Mouse (Mus musculus) limb, embryonic 15.5 days (tissue): ENCODE measurements around the gene Il11ra1. TPM values are rescaled to one million over a fixed set of nuclear protein-coding genes. Genes with fewer than 3 reads are reported as not detected.
A peak's percentile ranks its signal among the peaks of the same experiment; 100 is the strongest.

Experiments
- ATAC-seq: fragments of 200-750 bp; cut with Nextera tagmentation; 2 replicates; pipeline ENCODE4 v1.8.0; 2017; ENCODE audit warnings: low read depth, moderate TSS enrichment; ENCODE audit not compliant: insufficient number of reproducible peaks, low FRiP score, low TSS enrichment
- H3K27ac ChIP-seq: fragments of 300-500 bp; sonication (generic); 2 replicates; pipeline ENCODE4 v1.5.1; 2015; ENCODE audit warnings: moderate library complexity, mild to moderate bottlenecking, inconsistent platforms
- H3K27me3 ChIP-seq: fragments of 300-500 bp; sonication (generic); 2 replicates; pipeline ENCODE4 v1.6.1; 2015; ENCODE audit warnings: inconsistent platforms
- H3K36me3 ChIP-seq: fragments of 300-500 bp; sonication (generic); 2 replicates; pipeline ENCODE4 v1.6.1; 2015; ENCODE audit warnings: inconsistent platforms
- H3K4me1 ChIP-seq: fragments of 300-500 bp; sonication (generic); 2 replicates; pipeline ENCODE4 v1.6.1; 2015; ENCODE audit warnings: inconsistent platforms
- H3K4me2 ChIP-seq: fragments of 300-500 bp; sonication (generic); 2 replicates; pipeline ENCODE4 v1.6.1; 2015; ENCODE audit warnings: mild to moderate bottlenecking, inconsistent platforms
- H3K4me3 ChIP-seq: fragments of 300-500 bp; sonication (generic); 2 replicates; pipeline ENCODE4 v1.5.1; 2015; ENCODE audit warnings: mild to moderate bottlenecking, inconsistent platforms
- H3K9ac ChIP-seq: fragments of 300-500 bp; sonication (generic); 2 replicates; pipeline ENCODE4 v1.6.1; 2015; ENCODE audit warnings: inconsistent platforms
- H3K9me3 ChIP-seq: fragments of 300-500 bp; sonication (generic); 2 replicates; pipeline ENCODE4 v1.6.1; 2016; ENCODE audit warnings: inconsistent platforms
- WGBS: fragments of 180-500 bp; shearing (Covaris S2); methylation state at CpG from one replicate; pipeline ENCODE4 v1.1.7; 2015; 5-methylcytosine and 5-hydroxymethylcytosine counted together
- polyA plus RNA-seq: library from polyadenylated mRNA; unstranded; fragments of >200 nt; fragmentation: Nextera tagmentation; extraction: Ambion mirVana; gene quantifications from 2 replicates; pipeline ENCODE4 v1.2.1, GENCODE M21; 2015

The Il11ra1 gene
- polyA plus RNA-seq, 1 experiment from 2014 or later: 444 TPM

DNA sequence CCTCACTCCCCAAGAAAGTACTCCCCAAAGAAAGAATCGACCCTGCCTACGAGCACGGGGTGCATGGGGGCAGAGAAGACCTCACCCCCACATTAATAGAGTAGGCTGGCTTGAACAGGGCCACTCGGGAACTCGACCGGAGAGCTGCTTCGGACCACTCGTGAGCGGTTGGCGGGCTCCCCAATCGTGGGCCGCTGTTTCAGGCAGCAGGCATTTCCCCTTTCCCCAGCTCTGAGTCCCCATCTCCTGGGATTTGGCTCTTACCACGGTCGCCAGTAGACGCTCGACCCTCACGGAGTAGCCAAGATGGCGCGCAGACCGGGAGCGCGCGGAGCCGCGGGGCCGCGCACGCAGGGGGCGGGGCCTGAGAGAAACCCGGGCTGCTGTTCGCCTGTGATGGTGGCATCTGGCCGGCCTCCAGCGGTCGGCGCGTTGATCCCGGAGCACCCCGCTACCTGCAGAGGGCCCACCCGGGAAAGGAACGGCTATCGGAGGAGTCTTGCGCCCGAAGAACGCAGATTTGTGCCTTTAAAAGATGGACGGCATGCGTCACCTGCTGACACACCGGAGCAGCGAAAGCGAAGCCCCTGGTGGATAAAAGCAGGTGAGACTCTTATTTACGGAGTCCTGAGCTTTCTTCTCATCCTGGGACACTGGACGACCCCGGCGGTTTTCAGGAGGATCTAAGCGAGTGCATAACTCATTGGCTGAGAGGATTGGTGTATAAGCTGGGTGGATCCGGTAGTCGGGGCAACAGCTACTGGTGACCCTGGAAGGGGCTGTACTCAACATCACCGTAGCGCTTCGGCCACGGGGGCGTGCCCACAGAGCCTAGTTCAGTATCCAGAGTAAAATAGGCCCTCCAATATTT lies 13.6 kb downstream of the Il11ra1 start, which contains the start of gene Rpp25l:
Gene Rpp25l (minus strand): TSS at position 338 of the 871 bp plus-strand sequence.
- peak within 1 kb of the TSS; percentile 68 for H3K9ac ChIP-seq
- H3K4me2 ChIP-seq: peak within 1 kb of the TSS; percentile 84
- peak within 1 kb of the TSS; percentile 61 for H3K27ac ChIP-seq
- H3K36me3 ChIP-seq: peaks cover 34% of the 10 kb centered on the region
- no peaks in the 10 kb centered on the region for H3K9me3 ChIP-seq
- no peaks in the 10 kb centered on the region for H3K27me3 ChIP-seq
- H3K4me1 ChIP-seq: peaks cover 45% of the 10 kb centered on the region
- peak within 1 kb of the TSS; percentile 55 for H3K4me3 ChIP-seq
- no peak for ATAC-seq
- under 1% methylated on average over 61 of the region's 61 CpGs for WGBS

- peaks cover 45% of the 10 kb centered on the region for H3K4me1 ChIP-seq
- H3K4me2 ChIP-seq: peak overlapping the region; percentile 84
- H3K4me3 ChIP-seq: peak overlapping the region; percentile 55
- peaks cover 42% of the 10 kb centered on the region for H3K36me3 ChIP-seq
- no peak overlapping the region for H3K9ac ChIP-seq
- ATAC-seq: no peak
- no peak overlapping the region for H3K27ac ChIP-seq
- no peaks in the 10 kb centered on the region for H3K27me3 ChIP-seq
- 16% methylated on average over 8 of the region's 8 CpGs for WGBS
- H3K9me3 ChIP-seq: no peaks in the 10 kb centered on the region
These were observed 14.5 kb downstream of the Il11ra1 start for GRCm38 (mm10) chr4:41714276-41714675.

DNA sequence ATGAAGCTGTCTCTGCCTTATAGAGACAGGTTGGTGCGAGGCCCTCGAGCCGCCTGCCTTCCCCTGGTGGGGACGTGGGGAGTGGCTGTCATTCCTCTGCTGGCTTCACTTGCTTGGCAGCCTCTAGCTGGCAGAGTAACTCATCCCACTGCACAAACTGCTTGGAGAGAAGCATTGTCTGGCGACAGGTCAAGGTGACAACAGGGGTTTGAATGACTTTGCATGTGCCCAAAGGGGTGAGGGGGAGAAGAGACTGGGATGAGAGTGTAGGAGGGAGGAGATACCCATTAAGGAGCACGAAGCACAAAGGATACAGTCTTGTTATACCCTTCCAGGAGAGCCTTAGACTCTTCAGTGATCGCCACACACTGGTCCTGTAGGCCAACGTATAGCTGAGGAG lies 15.3 kb downstream of the Il11ra1 start:
- Histone ChIP-seq H3K4me2 (no peak overlapping the region), H3K27ac (no peak overlapping the region), H3K36me3 (peaks cover 50% of the 10 kb centered on the region), H3K4me1 (peaks cover 45% of the 10 kb centered on the region), H3K9me3 (no peaks in the 10 kb centered on the region), H3K4me3 (no peak overlapping the region), H3K27me3 (no peaks in the 10 kb centered on the region), H3K9ac (no peak overlapping the region)
- 76% methylated on average over 8 of the region's 8 CpGs for WGBS
- ATAC-seq: no peak

DNA sequence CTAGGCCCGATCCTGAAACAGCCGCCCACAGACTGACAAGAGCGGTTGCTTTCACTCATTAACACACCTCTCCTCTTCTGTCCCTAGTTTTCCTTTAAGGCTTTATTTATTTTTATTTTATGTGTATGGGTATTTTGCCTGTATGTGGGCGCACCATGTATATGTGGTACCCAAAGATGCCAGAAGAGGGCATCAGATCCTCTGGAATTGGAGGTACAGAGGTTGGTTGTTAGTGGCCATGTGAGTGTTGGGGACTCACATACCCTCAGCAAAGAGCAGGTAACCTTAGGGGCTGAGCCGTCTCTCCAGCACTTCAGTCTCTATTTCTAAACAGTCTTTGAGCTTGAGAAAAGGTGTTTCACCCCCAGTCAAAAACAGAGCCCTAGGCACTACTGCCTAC lies 15.8 kb downstream of the Il11ra1 start:
- H3K27ac ChIP-seq: no peak overlapping the region
- H3K9me3 ChIP-seq: no peaks in the 10 kb centered on the region
- no peak overlapping the region for H3K4me3 ChIP-seq
- no peak overlapping the region for H3K9ac ChIP-seq
- WGBS: 85% methylated on average over 5 of the region's 5 CpGs
- peaks cover 53% of the 10 kb centered on the region for H3K36me3 ChIP-seq
- no peak overlapping the region for H3K4me2 ChIP-seq
- no peaks in the 10 kb centered on the region for H3K27me3 ChIP-seq
- peaks cover 45% of the 10 kb centered on the region for H3K4me1 ChIP-seq
- ATAC-seq: no peak

GRCm38 (mm10) chr4:41716834-41717233 lies 17.0 kb downstream of the Il11ra1 start:
- Histone ChIP-seq H3K9me3 (no peaks in the 10 kb centered on the region), H3K4me1 (peaks cover 39% of the 10 kb centered on the region), H3K27ac (0 out of 2 replicates have a peak overlapping the region, but pooled peaks have one; percentile 47), H3K36me3 (peaks cover 49% of the 10 kb centered on the region), H3K4me2 (no peak overlapping the region), H3K27me3 (no peaks in the 10 kb centered on the region), H3K9ac (no peak overlapping the region), H3K4me3 (no peak overlapping the region)
- 37% methylated on average over 6 of the region's 6 CpGs for WGBS
- ATAC-seq: no peak

- Histone ChIP-seq H3K4me3 (peak within 1 kb of the TSS; percentile 93), H3K4me1 (peaks cover 22% of the 10 kb centered on the region), H3K27ac (no peak within 1 kb of the TSS), H3K4me2 (peak within 1 kb of the TSS; percentile 76), H3K27me3 (peaks cover 45% of the 10 kb centered on the region), H3K36me3 (peaks cover 25% of the 10 kb centered on the region), H3K9me3 (no peaks in the 10 kb centered on the region), H3K9ac (peak within 1 kb of the TSS; percentile 76)
- ATAC-seq: peak; percentile 89
- under 1% methylated on average over 27 of the region's 27 CpGs for WGBS
These were observed 23.1 kb downstream of the Il11ra1 start, which contains the start of gene Dctn3 for GRCm38 (mm10) chr4:41722918-41723351. TSS of gene Dctn3 (minus strand) at chr4:41723170.

- WGBS: 14% methylated on average over 20 of the region's 20 CpGs
- no peak overlapping the region for H3K4me2 ChIP-seq
- no peaks in the 10 kb centered on the region for H3K36me3 ChIP-seq
- no peaks in the 10 kb centered on the region for H3K9me3 ChIP-seq
- no peak overlapping the region for H3K4me3 ChIP-seq
- H3K27me3 ChIP-seq: peaks cover 80% of the 10 kb centered on the region
- no peak overlapping the region for H3K9ac ChIP-seq
- peaks cover 26% of the 10 kb centered on the region for H3K4me1 ChIP-seq
- no peak overlapping the region for H3K27ac ChIP-seq
- no peak for ATAC-seq
These were observed 27.2 kb downstream of the Il11ra1 start for GRCm38 (mm10) chr4:41726826-41727621.

GRCm38 (mm10) chr4:41731052-41731765 lies 31.4 kb downstream of the Il11ra1 start, which contains the start of gene Arid3c:
TSS of gene Arid3c (minus strand) at chr4:41731142.
- peak within 1 kb of the TSS; percentile 30 for H3K4me3 ChIP-seq
- no peak for ATAC-seq
- peaks cover 71% of the 10 kb centered on the region for H3K27me3 ChIP-seq
- no peak within 1 kb of the TSS for H3K27ac ChIP-seq
- peaks cover 12% of the 10 kb centered on the region for H3K4me1 ChIP-seq
- peak within 1 kb of the TSS; percentile 53 for H3K4me2 ChIP-seq
- 0 out of 2 replicates have a peak within 1 kb of the TSS, but pooled peaks have one; percentile 3 for H3K9ac ChIP-seq
- WGBS: 3% methylated on average over 50 of the region's 50 CpGs
- H3K36me3 ChIP-seq: no peaks in the 10 kb centered on the region
- H3K9me3 ChIP-seq: no peaks in the 10 kb centered on the region

- H3K4me1 ChIP-seq: peaks cover 15% of the 10 kb centered on the region
- H3K27me3 ChIP-seq: peaks cover 13% of the 10 kb centered on the region
- WGBS: 21% methylated on average over 8 of the region's 8 CpGs
- ATAC-seq: no peak
- H3K9ac ChIP-seq: no peak overlapping the region
- no peaks in the 10 kb centered on the region for H3K9me3 ChIP-seq
- H3K27ac ChIP-seq: no peak overlapping the region
- peaks cover 10% of the 10 kb centered on the region for H3K36me3 ChIP-seq
- no peak overlapping the region for H3K4me2 ChIP-seq
- H3K4me3 ChIP-seq: no peak overlapping the region
These were observed 37.9 kb downstream of the Il11ra1 start for GRCm38 (mm10) chr4:41737602-41738255.

DNA sequence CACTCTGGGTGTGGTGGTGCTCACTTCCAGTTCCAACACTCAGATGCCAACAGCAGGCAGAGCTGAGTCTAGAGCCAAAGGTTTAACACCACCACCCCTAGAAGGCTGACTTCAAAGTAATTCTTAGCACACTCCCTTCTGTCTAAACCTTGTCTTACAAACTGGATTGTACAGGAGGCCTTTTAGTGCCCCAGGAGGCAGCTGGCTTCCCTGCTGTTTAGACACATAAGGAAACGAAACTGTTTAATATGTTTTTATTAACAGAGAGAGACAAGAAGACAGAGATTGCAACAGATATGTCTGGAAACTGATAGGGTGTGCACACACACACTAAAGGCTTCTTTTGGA lies 38.4 kb downstream of the Il11ra1 start:
- H3K9ac ChIP-seq: no peak overlapping the region
- no peak for ATAC-seq
- no peak overlapping the region for H3K4me2 ChIP-seq
- H3K4me3 ChIP-seq: no peak overlapping the region
- peaks cover 8% of the 10 kb centered on the region for H3K27me3 ChIP-seq
- peaks cover 10% of the 10 kb centered on the region for H3K36me3 ChIP-seq
- no peaks in the 10 kb centered on the region for H3K9me3 ChIP-seq
- WGBS: 48% methylated on average over 1 of the region's 1 CpGs
- H3K27ac ChIP-seq: no peak overlapping the region
- H3K4me1 ChIP-seq: peaks cover 15% of the 10 kb centered on the region

DNA sequence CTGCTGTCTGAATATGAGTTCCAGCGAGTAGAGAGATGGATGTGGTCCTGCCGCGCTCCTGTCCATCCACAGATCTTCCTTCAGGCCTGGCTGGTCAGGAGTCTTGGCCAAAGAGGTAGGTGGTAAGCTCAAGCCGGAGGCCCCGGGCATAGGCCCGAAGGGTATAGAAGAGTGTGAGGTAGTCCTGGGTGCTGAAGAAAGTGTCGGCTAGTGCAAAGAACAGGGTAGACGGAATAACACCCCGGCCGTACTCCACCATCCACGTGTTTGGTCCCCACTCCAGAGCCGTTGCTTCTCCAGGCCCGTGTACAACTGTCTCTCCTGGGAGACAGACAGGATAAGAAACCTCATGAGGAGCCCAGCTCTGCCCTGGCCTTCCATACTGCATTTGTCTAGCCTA lies 39.5 kb downstream of the Il11ra1 start:
- 92% methylated on average over 13 of the region's 13 CpGs for WGBS
- ATAC-seq: no peak
- Histone ChIP-seq H3K27me3 (no peaks in the 10 kb centered on the region), H3K36me3 (peaks cover 10% of the 10 kb centered on the region), H3K27ac (no peak overlapping the region), H3K4me3 (no peak overlapping the region), H3K4me1 (peaks cover 15% of the 10 kb centered on the region), H3K4me2 (no peak overlapping the region), H3K9me3 (no peaks in the 10 kb centered on the region), H3K9ac (no peak overlapping the region)
